In genomic region chr7:126430167-126430566, GRCm38 (mm10) we compare ENCODE assay signal across 22 mouse cellular contexts. TPM values are rescaled to one million over a fixed set of nuclear protein-coding genes. Genes with fewer than 3 reads are reported as not detected.
DNase-seq lines count a peak whose midpoint lies in the region; ATAC-seq and TF ChIP-seq lines count a peak whose summit lies in the region.
"Had no signal": no experiment of that assay in that cellular context is flagged by ENCODE, and none has a peak within 500 bp of the region (broad histone marks: within the 10 kb centered on the region; RNA-seq: fewer than 3 reads in every experiment).

No protein-coding gene starts in this region.

- H3K9ac ChIP-seq in heart, embryonic 13.5 days, result no peak overlapping the region; the same call in 1 of the 2 replicates
- no peak overlapping the region for H3K9ac ChIP-seq in heart, adult 2 months (ENCODE audit: low read depth, low read length)
- no peak overlapping the region for H3K9ac ChIP-seq in liver, embryonic 12.5 days

- no peaks in the 10 kb centered on the region for H3K79me2 ChIP-seq in heart, adult 2 months (replicated peaks; ENCODE audit: control insufficient read depth, insufficient read depth, low read length)

- TF ChIP-seq CTCF in heart, adult 2 months (IDR thresholded peaks at IDR 0.05), result no peak

- no peak for ATAC-seq in heart, embryonic 13.5 days (ENCODE audit: extremely low read depth, insufficient number of reproducible peaks, low FRiP score, low TSS enrichment)
- ATAC-seq in liver, embryonic 12.5 days, result no peak
- no peak for ATAC-seq in granulocyte monocyte progenitor cell, adult 5-6 weeks (replicated peaks; ENCODE audit: poor library complexity, severe bottlenecking)
- ATAC-seq: activated CD4-positive, CD25-positive, alpha-beta regulatory T cell, adult 4 months; lung, postnatal 0 days had no signal

- peaks cover 18% of the 10 kb centered on the region for H3K4me1 ChIP-seq in heart, embryonic 13.5 days
- peaks cover 3% of the 10 kb centered on the region for H3K4me1 ChIP-seq in heart, adult 2 months (ENCODE audit: control insufficient read depth, insufficient read depth, low read length)
- peaks cover 30% of the 10 kb centered on the region for H3K4me1 ChIP-seq in liver, embryonic 12.5 days

- no peak for DNase-seq in heart, adult 2 months
- DNase-seq in ovary, adult 18-20 months (ENCODE audit: low spot score), result peak; percentile 61
- no peak for DNase-seq in ovary, postnatal 10 days (ENCODE audit: low spot score)
- DNase-seq in left cerebral cortex, postnatal 36 days (ENCODE audit: low spot score in 2 of 2), result no peak
- DNase-seq: cerebellum, postnatal 14 days; kidney, adult 11 months; kidney, postnatal 25 days; spleen, adult 18-20 months had no signal

- intact Hi-C loops in heart, adult 2 months (cut with DNase I), result no loop called here
- intact Hi-C loops in left cerebral cortex, postnatal 36 days (cut with DNase I), result no loop called here

- no peak overlapping the region for H3K4me3 ChIP-seq in heart, embryonic 13.5 days
- H3K4me3 ChIP-seq in heart, adult 2 months, result no peak overlapping the region
- no peak overlapping the region for H3K4me3 ChIP-seq in liver, embryonic 12.5 days

- H3K4me2 ChIP-seq in heart, embryonic 13.5 days, result peak overlapping the region; percentile 72; the same call in 1 of the 2 replicates
- H3K4me2 ChIP-seq in liver, embryonic 12.5 days, result peak overlapping the region; percentile 99; the same call in 1 of the 2 replicates

- no peak for TF ChIP-seq POLR2A in heart, adult 2 months (IDR thresholded peaks at IDR 0.05; ENCODE audit: insufficient read depth, low read depth, low read length)

- no peak for TF ChIP-seq EP300 in heart, adult 2 months (IDR thresholded peaks at IDR 0.05; ENCODE audit: insufficient read depth, low read depth, low read length)

- H3K36me3 ChIP-seq in heart, embryonic 13.5 days, result peaks cover 33% of the 10 kb centered on the region
- no peaks in the 10 kb centered on the region for H3K36me3 ChIP-seq in heart, adult 2 months (ENCODE audit: control insufficient read depth, insufficient read depth, low read length)
- H3K36me3 ChIP-seq in liver, embryonic 12.5 days, result peaks cover 18% of the 10 kb centered on the region

- H3K27me3 ChIP-seq in heart, embryonic 13.5 days (replicated peaks), result no peaks in the 10 kb centered on the region
- no peaks in the 10 kb centered on the region for H3K27me3 ChIP-seq in heart, adult 2 months (ENCODE audit: control insufficient read depth, insufficient read depth, low read length)
- H3K27me3 ChIP-seq in liver, embryonic 12.5 days (replicated peaks), result no peaks in the 10 kb centered on the region
- H3K27me3 ChIP-seq: CH12.LX; forebrain, embryonic 12.5 days had no signal

- H3K27ac ChIP-seq in heart, embryonic 13.5 days (replicated peaks), result no peak overlapping the region
- no peak overlapping the region for H3K27ac ChIP-seq in heart, adult 2 months
- no peak overlapping the region for H3K27ac ChIP-seq in liver, embryonic 12.5 days
- H3K27ac ChIP-seq: forebrain, embryonic 12.5 days; hindbrain, embryonic 14.5 days had no signal

- H3K9me3 ChIP-seq in heart, embryonic 13.5 days, result no peaks in the 10 kb centered on the region
- 0 out of 2 replicates have a peak, but pooled peaks cover 6% of the 10 kb centered on the region for H3K9me3 ChIP-seq in liver, embryonic 12.5 days (replicated peaks)
- H3K9me3 ChIP-seq: forebrain, embryonic 12.5 days; heart, embryonic 10.5 days had no signal

RNA-seq across cellular contexts. Expression of gene Rabep2, which starts 1.6 kb away (rescaled TPM):
- polyA plus RNA-seq in heart, embryonic 13.5 days (2015; fragmentation: Nextera tagmentation; extraction: Ambion mirVana), result 19.1 and 19.4 TPM in 2 replicates
- total RNA-seq in heart, adult 2 months (2021), result 1 to 10 TPM; 5.3 to 6.3 TPM
- polyA plus RNA-seq in heart, adult 2 months (2012; rRNA removed), result 8.1 and 9.2 TPM in 2 replicates
- 9.6 and 10.2 TPM in 2 replicates for polyA plus RNA-seq in liver, embryonic 12.5 days (2016; fragmentation: Nextera tagmentation; extraction: Ambion mirVana)
- 10 to 100 TPM; 11.0 to 11.6 TPM for total RNA-seq in left cerebral cortex, postnatal 36 days (2021)
- total RNA-seq in granulocyte monocyte progenitor cell, adult 5-6 weeks (2014; fragmentation: Nextera tagmentation), result 11.3 and 16.2 TPM in 2 replicates
- 12.3 and 16.9 TPM in 2 replicates for total RNA-seq in granulocyte monocyte progenitor cell, adult 5-6 weeks (2017)

RNA-seq across cellular contexts. Expression of gene Cd19, which starts 15.5 kb away (rescaled TPM):
- polyA plus RNA-seq in heart, embryonic 13.5 days (2015; fragmentation: Nextera tagmentation; extraction: Ambion mirVana), result not detected in 2 replicates
- total RNA-seq in heart, adult 2 months (2021), result 1 to 10 TPM in 1 of 2 experiments, under 1 TPM in 1; 0.37 to 1.9 TPM
- 2.1 and 4.6 TPM in 2 replicates for polyA plus RNA-seq in heart, adult 2 months (2012; rRNA removed)
- 0.08 TPM in 1 of 2 replicates, not detected in the other for polyA plus RNA-seq in liver, embryonic 12.5 days (2016; fragmentation: Nextera tagmentation; extraction: Ambion mirVana)
- total RNA-seq in left cerebral cortex, postnatal 36 days (2021), result not detected
- total RNA-seq in granulocyte monocyte progenitor cell, adult 5-6 weeks (2014; fragmentation: Nextera tagmentation), result not detected in 2 replicates
- total RNA-seq in granulocyte monocyte progenitor cell, adult 5-6 weeks (2017), result 0.09 TPM in 1 of 2 replicates, not detected in the other
- total RNA-seq: layer of hippocampus, postnatal 25 days had no signal
- polyA plus RNA-seq: embryonic facial prominence, embryonic 11.5 days; forebrain, embryonic 12.5 days; heart, embryonic 10.5 days; hindbrain, embryonic 14.5 days; limb, embryonic 11.5 days; midbrain, embryonic 11.5 days; neural tube, embryonic 11.5 days had no signal

RNA-seq across cellular contexts. Expression of gene Atp2a1, which starts 32.7 kb away (rescaled TPM):
- 1.3 and 2.2 TPM in 2 replicates for polyA plus RNA-seq in heart, embryonic 13.5 days (2015; fragmentation: Nextera tagmentation; extraction: Ambion mirVana)
- total RNA-seq in heart, adult 2 months (2021), result 1 to 10 TPM; 1.1 to 1.3 TPM
- polyA plus RNA-seq in heart, adult 2 months (2012; rRNA removed), result 5.7 and 6.6 TPM in 2 replicates
- 0.17 and 1.5 TPM in 2 replicates for polyA plus RNA-seq in liver, embryonic 12.5 days (2016; fragmentation: Nextera tagmentation; extraction: Ambion mirVana)
- under 1 TPM in 1 of 2 experiments, not detected in 1; 0.54 TPM for total RNA-seq in left cerebral cortex, postnatal 36 days (2021)
- total RNA-seq in granulocyte monocyte progenitor cell, adult 5-6 weeks (2014; fragmentation: Nextera tagmentation), result 0.62 TPM in 1 of 2 replicates, not detected in the other
- total RNA-seq in granulocyte monocyte progenitor cell, adult 5-6 weeks (2017), result not detected in 2 replicates

RNA-seq across cellular contexts. Expression of gene Nfatc2ip, which starts 33.6 kb away (rescaled TPM):
- polyA plus RNA-seq in heart, embryonic 13.5 days (2015; fragmentation: Nextera tagmentation; extraction: Ambion mirVana), result 1.0 and 1.7 TPM in 2 replicates
- 1 to 10 TPM; 4.0 to 4.9 TPM for total RNA-seq in heart, adult 2 months (2021)
- 3.0 and 5.6 TPM in 2 replicates for polyA plus RNA-seq in heart, adult 2 months (2012; rRNA removed)
- 3.6 and 3.7 TPM in 2 replicates for polyA plus RNA-seq in liver, embryonic 12.5 days (2016; fragmentation: Nextera tagmentation; extraction: Ambion mirVana)
- total RNA-seq in left cerebral cortex, postnatal 36 days (2021), result 1 to 10 TPM; 5.2 to 5.5 TPM
- total RNA-seq in granulocyte monocyte progenitor cell, adult 5-6 weeks (2014; fragmentation: Nextera tagmentation), result 11.7 and 14.8 TPM in 2 replicates
- total RNA-seq in granulocyte monocyte progenitor cell, adult 5-6 weeks (2017), result 14.6 and 15.9 TPM in 2 replicates

RNA-seq across cellular contexts. Expression of gene Sh2b1, which starts 45.1 kb away (rescaled TPM):
- polyA plus RNA-seq in heart, embryonic 13.5 days (2015; fragmentation: Nextera tagmentation; extraction: Ambion mirVana), result 40.7 and 41.2 TPM in 2 replicates
- total RNA-seq in heart, adult 2 months (2021), result 10 to 100 TPM; 42.5 to 46.1 TPM
- polyA plus RNA-seq in heart, adult 2 months (2012; rRNA removed), result 58.2 and 59.2 TPM in 2 replicates
- 17.0 and 17.5 TPM in 2 replicates for polyA plus RNA-seq in liver, embryonic 12.5 days (2016; fragmentation: Nextera tagmentation; extraction: Ambion mirVana)
- 10 to 100 TPM; 68.5 to 73.5 TPM for total RNA-seq in left cerebral cortex, postnatal 36 days (2021)
- total RNA-seq in granulocyte monocyte progenitor cell, adult 5-6 weeks (2014; fragmentation: Nextera tagmentation), result 35.9 and 58.3 TPM in 2 replicates
- 15.6 and 17.3 TPM in 2 replicates for total RNA-seq in granulocyte monocyte progenitor cell, adult 5-6 weeks (2017)
